Mouse (Mus musculus) heart, embryonic 11.5 days (tissue): ENCODE data around the gene Eml5. TPM values are rescaled to one million over a fixed set of nuclear protein-coding genes. Genes with fewer than 3 reads are reported as not detected.

ENCODE experiments used
- ATAC-seq: fragments of 200-750 bp; cut with Nextera tagmentation; replicated peaks from 2 replicates; pipeline ENCODE4 v1.8.0; 2017; ENCODE audit warnings: moderate library complexity; ENCODE audit not compliant: insufficient number of reproducible peaks, low FRiP score, low TSS enrichment
- H3K27ac ChIP-seq: fragments of 300-500 bp; sonication (generic); 2 replicates; pipeline ENCODE4 v1.5.1; 2014; ENCODE audit warnings: mild to moderate bottlenecking, low read depth, low read length
- H3K27me3 ChIP-seq: fragments of 300-500 bp; sonication (generic); 2 replicates; pipeline ENCODE4 v1.6.1; 2014; ENCODE audit warnings: mild to moderate bottlenecking, low read length, mixed read lengths; ENCODE audit not compliant: control insufficient read depth, insufficient read depth
- H3K36me3 ChIP-seq: fragments of 300-500 bp; sonication (generic); 2 replicates; pipeline ENCODE4 v1.6.1; 2014; ENCODE audit warnings: mild to moderate bottlenecking, low read length, moderate library complexity, mixed read lengths; ENCODE audit not compliant: control insufficient read depth, insufficient read depth
- H3K4me1 ChIP-seq: fragments of 300-500 bp; sonication (generic); 2 replicates; pipeline ENCODE4 v1.6.1; 2014; ENCODE audit warnings: low read length; ENCODE audit not compliant: control insufficient read depth, insufficient read depth
- H3K4me2 ChIP-seq: fragments of 300-500 bp; sonication (generic); 2 replicates; pipeline ENCODE4 v1.6.1; 2014; ENCODE audit warnings: mild to moderate bottlenecking, moderate library complexity
- H3K4me3 ChIP-seq: fragments of 300-500 bp; sonication (generic); 2 replicates; pipeline ENCODE4 v1.5.1; 2014; ENCODE audit warnings: low read depth, low read length
- H3K9ac ChIP-seq: fragments of 300-500 bp; sonication (generic); 2 replicates; pipeline ENCODE4 v1.6.1; 2014; ENCODE audit warnings: mild to moderate bottlenecking, low read depth, low read length, moderate library complexity
- H3K9me3 ChIP-seq: fragments of 300-500 bp; sonication (generic); replicated peaks from 2 replicates; pipeline ENCODE4 v1.6.1; 2016; ENCODE audit warnings: low read length; ENCODE audit not compliant: control insufficient read depth
- WGBS: fragments of 180-500 bp; shearing (Covaris S2); extraction: QIAGEN DNeasy Blood & Tissue Kit; methylation state at CpG from one replicate; pipeline ENCODE4 v1.1.7; 2014; ENCODE audit not compliant: insufficient replicate concordance; 5-methylcytosine and 5-hydroxymethylcytosine counted together
- polyA plus RNA-seq: library from polyadenylated mRNA; unstranded; fragments of >200 nt; fragmentation: Nextera tagmentation; extraction: Ambion mirVana; gene quantifications from 2 replicates; pipeline ENCODE4 v1.2.1, GENCODE M21; 2014

Gene Eml5
- polyA plus RNA-seq, 1 experiment from 2014 or later = 4.7 TPM

DNA sequence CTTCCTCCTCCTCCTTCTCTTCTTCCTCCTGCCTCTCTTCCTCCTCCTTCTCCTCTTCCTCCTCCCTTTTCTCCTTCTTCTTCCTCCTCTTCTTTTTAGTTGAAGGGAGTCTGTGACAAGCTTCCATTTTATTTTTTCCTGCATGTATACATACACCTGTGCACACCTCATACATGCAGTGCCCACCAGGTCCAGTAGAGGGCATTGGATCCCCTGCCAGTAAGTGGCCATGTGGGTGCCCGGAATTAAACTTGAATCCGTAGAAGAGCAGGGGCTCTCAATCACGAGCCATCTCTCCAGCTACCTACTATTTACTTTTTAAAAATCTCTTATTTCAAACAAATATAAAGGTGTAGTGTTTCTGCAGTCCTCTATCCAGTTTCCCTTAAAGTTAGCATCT, 50.5 kb downstream of the Eml5 start:
- no peak overlapping the region for H3K27ac ChIP-seq
- WGBS = 24% methylated on average over 3 of the region's 3 CpGs
- H3K27me3 ChIP-seq = no peaks in the 10 kb centered on the region
- H3K4me2 ChIP-seq = no peak overlapping the region
- no peak overlapping the region for H3K9ac ChIP-seq
- no peaks in the 10 kb centered on the region for H3K9me3 ChIP-seq
- H3K4me1 ChIP-seq = no peaks in the 10 kb centered on the region
- no peak overlapping the region for H3K4me3 ChIP-seq
- H3K36me3 ChIP-seq = no peaks in the 10 kb centered on the region
- ATAC-seq = no peak

DNA sequence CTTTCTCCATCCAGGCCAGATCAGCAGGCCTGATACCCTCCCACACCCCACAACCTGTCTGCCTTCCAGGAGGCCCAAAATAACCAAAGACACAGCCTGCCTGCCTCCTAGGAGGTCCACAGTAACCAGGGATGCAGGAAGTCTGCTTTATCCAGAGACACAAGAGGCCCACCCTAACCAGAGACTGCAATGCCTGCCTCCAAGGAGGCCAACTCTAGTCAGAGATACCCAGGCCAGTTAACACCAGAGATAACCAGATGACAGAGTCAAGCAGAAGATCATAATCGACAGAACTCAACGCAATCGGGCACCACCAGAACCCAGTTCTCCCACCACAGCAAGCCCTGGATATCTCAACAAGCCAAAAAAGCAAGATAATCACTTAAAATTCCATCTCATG, 56.5 kb downstream of the Eml5 start:
- no peak for ATAC-seq
- Histone ChIP-seq H3K27ac (no peak overlapping the region), H3K36me3 (no peaks in the 10 kb centered on the region), H3K4me1 (no peaks in the 10 kb centered on the region), H3K27me3 (no peaks in the 10 kb centered on the region), H3K4me2 (no peak overlapping the region), H3K4me3 (no peak overlapping the region), H3K9ac (no peak overlapping the region), H3K9me3 (no peaks in the 10 kb centered on the region)
- 90% methylated on average over 3 of the region's 3 CpGs for WGBS

DNA sequence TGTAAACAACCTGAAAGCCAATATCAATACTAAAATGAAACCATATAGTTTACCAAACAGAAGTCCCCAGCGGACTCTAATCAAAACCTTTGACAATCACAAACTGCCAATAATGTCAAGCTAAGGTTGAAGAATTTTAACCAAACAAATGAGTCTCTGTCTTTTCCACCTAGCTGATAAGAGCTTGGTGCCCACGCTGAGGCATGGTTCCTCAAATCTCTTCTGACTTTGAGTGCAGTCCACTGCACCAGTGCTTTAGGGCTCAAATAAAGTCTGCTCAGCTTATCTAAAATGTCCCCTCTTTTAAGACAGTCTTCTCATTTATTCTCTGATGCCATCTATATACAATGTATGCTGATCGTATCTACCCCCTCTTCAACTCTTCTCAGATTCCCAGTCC, 61.1 kb downstream of the Eml5 start:
- no peak overlapping the region for H3K4me2 ChIP-seq
- H3K4me3 ChIP-seq = no peak overlapping the region
- no peaks in the 10 kb centered on the region for H3K9me3 ChIP-seq
- no peaks in the 10 kb centered on the region for H3K36me3 ChIP-seq
- H3K27ac ChIP-seq = no peak overlapping the region
- no peaks in the 10 kb centered on the region for H3K4me1 ChIP-seq
- H3K9ac ChIP-seq = no peak overlapping the region
- H3K27me3 ChIP-seq = no peaks in the 10 kb centered on the region
- no peak for ATAC-seq
- 81% methylated on average over 3 of the region's 3 CpGs for WGBS

DNA sequence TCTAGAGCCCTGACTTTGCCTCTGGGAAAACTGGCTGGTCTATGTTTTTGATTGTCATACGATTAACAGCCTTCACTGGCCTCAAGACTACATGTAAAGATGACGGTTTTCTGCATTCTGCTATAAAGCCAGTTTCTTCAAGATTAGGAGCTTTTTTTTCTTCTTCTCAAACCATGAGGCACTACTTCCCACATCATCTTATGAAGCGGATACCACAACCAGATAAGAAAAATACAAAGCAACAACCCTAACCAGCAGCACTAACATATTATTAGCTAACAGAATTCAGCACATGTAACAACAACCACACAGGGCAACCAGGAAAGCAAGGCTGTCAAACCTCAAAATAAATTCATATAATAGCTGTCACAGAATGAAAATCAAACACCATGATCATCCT, 63.3 kb downstream of the Eml5 start:
- no peak for ATAC-seq
- Histone ChIP-seq H3K4me2 (no peak overlapping the region), H3K4me3 (no peak overlapping the region), H3K27ac (no peak overlapping the region), H3K4me1 (no peaks in the 10 kb centered on the region), H3K36me3 (no peaks in the 10 kb centered on the region), H3K9ac (no peak overlapping the region), H3K9me3 (no peaks in the 10 kb centered on the region), H3K27me3 (no peaks in the 10 kb centered on the region)
- 80% methylated on average over 3 of the region's 3 CpGs for WGBS

DNA sequence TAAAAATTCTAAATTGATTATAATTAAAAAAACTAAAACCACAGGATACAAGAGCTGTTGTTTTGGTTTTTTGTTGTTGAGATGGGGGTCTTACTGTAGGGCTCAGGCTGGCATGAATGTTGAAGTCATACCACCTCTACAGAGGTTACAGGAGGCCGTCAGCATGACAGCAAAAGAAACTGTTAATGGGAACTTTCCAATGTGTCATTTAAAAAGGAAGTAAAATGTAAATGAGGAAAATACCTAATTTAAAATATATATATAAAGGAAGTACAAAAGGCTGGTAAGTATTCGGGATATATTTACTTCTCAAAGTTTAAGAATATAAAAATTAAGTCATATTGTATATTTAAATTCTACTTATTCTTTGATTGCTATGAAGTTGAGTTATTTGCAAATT, 65.8 kb downstream of the Eml5 start:
- no peak for ATAC-seq
- no peaks in the 10 kb centered on the region for H3K36me3 ChIP-seq
- H3K27me3 ChIP-seq = no peaks in the 10 kb centered on the region
- no peak overlapping the region for H3K4me2 ChIP-seq
- H3K4me3 ChIP-seq = no peak overlapping the region
- H3K27ac ChIP-seq = no peak overlapping the region
- H3K9ac ChIP-seq = no peak overlapping the region
- no peaks in the 10 kb centered on the region for H3K9me3 ChIP-seq
- WGBS = 78% methylated on average over 2 of the region's 2 CpGs
- no peaks in the 10 kb centered on the region for H3K4me1 ChIP-seq

GRCm38 (mm10) chr12:98834879-98835278, 66.4 kb downstream of the Eml5 start:
- H3K4me3 ChIP-seq = no peak overlapping the region
- no peak overlapping the region for H3K4me2 ChIP-seq
- no peak for ATAC-seq
- no peak overlapping the region for H3K27ac ChIP-seq
- H3K9ac ChIP-seq = no peak overlapping the region
- no peaks in the 10 kb centered on the region for H3K9me3 ChIP-seq
- WGBS = 63% methylated on average over 2 of the region's 2 CpGs
- no peaks in the 10 kb centered on the region for H3K27me3 ChIP-seq
- no peaks in the 10 kb centered on the region for H3K36me3 ChIP-seq
- H3K4me1 ChIP-seq = no peaks in the 10 kb centered on the region

DNA sequence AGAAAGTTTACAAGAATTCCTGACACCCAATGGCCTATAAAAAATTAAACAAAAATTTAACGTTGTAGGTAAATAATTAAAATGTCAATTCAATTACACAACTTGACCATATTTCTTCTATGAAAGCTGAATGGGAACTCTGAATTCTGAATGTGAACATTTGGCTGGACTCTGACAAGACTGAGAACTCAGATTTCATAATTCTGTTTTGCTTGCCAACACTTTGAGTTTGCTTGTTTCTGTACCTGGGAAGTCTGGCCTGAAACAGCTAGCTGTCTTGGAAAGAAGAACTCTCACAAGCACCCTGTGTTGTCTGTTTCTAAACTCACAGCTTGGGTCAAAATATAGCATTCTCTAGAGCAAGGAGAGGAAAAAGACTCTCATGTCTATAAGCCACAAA, 67.4 kb downstream of the Eml5 start:
- Histone ChIP-seq H3K27me3 (no peaks in the 10 kb centered on the region), H3K4me1 (no peaks in the 10 kb centered on the region), H3K4me3 (no peak overlapping the region), H3K27ac (no peak overlapping the region), H3K9ac (no peak overlapping the region), H3K4me2 (no peak overlapping the region), H3K36me3 (no peaks in the 10 kb centered on the region), H3K9me3 (no peaks in the 10 kb centered on the region)
- 67% methylated on average over 1 of the region's 1 CpGs for WGBS
- no peak for ATAC-seq

GRCm38 (mm10) chr12:98832929-98833598, 68.2 kb downstream of the Eml5 start:
- Histone ChIP-seq H3K4me3 (no peak overlapping the region), H3K27ac (no peak overlapping the region), H3K36me3 (no peaks in the 10 kb centered on the region), H3K9me3 (no peaks in the 10 kb centered on the region), H3K9ac (no peak overlapping the region), H3K4me1 (no peaks in the 10 kb centered on the region), H3K4me2 (no peak overlapping the region), H3K27me3 (no peaks in the 10 kb centered on the region)
- 76% methylated on average over 8 of the region's 8 CpGs for WGBS
- ATAC-seq = no peak

- no peak overlapping the region for H3K4me2 ChIP-seq
- no peak overlapping the region for H3K9ac ChIP-seq
- H3K36me3 ChIP-seq = no peaks in the 10 kb centered on the region
- H3K4me3 ChIP-seq = no peak overlapping the region
- no peak for ATAC-seq
- H3K27me3 ChIP-seq = no peaks in the 10 kb centered on the region
- 79% methylated on average over 7 of the region's 7 CpGs for WGBS
- H3K27ac ChIP-seq = no peak overlapping the region
- H3K9me3 ChIP-seq = no peaks in the 10 kb centered on the region
- no peaks in the 10 kb centered on the region for H3K4me1 ChIP-seq
Measured at GRCm38 (mm10) chr12:98831122-98831521, 70.2 kb downstream of the Eml5 start.
